Mouse (Mus musculus): ENCODE data around the gene Dpp8. TPM values are rescaled to one million over a fixed set of nuclear protein-coding genes. Genes with fewer than 3 reads are reported as not detected.
A peak's percentile ranks its signal among the peaks of the same experiment; 100 is the strongest.
"Not testable (repeated sequence)": the region's sequence is repeated elsewhere in the genome, so short reads cannot be mapped to it uniquely, and the experiment has no call there.

Dpp8 gene
- polyA plus RNA-seq, 1 experiment from 2014 or later: 23.2 TPM

DNA sequence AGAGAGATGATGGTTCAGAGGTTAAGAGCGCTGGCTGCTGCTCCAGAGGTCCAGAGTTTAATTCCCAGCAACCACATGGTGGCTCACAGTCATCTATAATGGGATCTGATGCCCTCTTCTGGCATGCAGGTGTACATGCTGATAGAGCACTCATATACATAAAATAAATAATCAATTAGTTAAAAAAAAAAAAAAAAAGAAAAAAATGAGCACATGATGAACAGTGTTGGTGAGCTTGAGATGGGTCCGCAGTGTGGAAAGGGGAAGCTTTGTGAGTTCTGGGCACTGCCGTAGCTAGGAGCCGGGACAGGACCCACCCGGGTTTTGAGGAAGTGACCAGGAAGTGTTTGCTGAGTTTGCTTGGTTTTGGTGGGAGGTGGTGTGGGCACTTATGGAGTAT, 859 bp upstream of the Dpp8 start:
- not testable (repeated sequence) for H3K36me3 ChIP-seq (ENCODE audit: insufficient read depth, low read length); H3K9ac ChIP-seq (ENCODE audit: low read depth, low read length); H3K27me3 ChIP-seq (ENCODE audit: insufficient read depth, low read length); H3K9me3 ChIP-seq (replicated peaks; ENCODE audit: low read length); H3K4me1 ChIP-seq (replicated peaks; ENCODE audit: insufficient read depth, low read length); H3K4me2 ChIP-seq (ENCODE audit: low read length); H3K27ac ChIP-seq; H3K4me3 ChIP-seq (replicated peaks; ENCODE audit: low read depth, low read length); ATAC-seq (replicated peaks; ENCODE audit: low FRiP score, low read depth); DNase-seq (ENCODE audit: low spot score)
- TF ChIP-seq CTCF (IDR thresholded peaks at IDR 0.05; ENCODE audit: low read depth): peak; percentile 28; the same call in 1 of the 2 replicates
- 76% methylated on average over 5 of the region's 5 CpGs for WGBS

GRCm38 (mm10) chr9:65031894-65032268, 333 bp upstream of the Dpp8 start:
- no peak for DNase-seq (ENCODE audit: low spot score)
- peak overlapping the region; percentile 44; the same call in 1 of the 2 replicates for H3K27ac ChIP-seq
- H3K4me3 ChIP-seq (replicated peaks; ENCODE audit: low read depth, low read length): peak overlapping the region; percentile 79; the same call in 1 of the 2 replicates
- no peak for TF ChIP-seq CTCF (IDR thresholded peaks at IDR 0.05; ENCODE audit: low read depth)
- ATAC-seq (replicated peaks; ENCODE audit: low FRiP score, low read depth): no peak
- H3K27me3 ChIP-seq (ENCODE audit: insufficient read depth, low read length): no peaks in the 10 kb centered on the region
- H3K4me2 ChIP-seq (ENCODE audit: low read length): peak overlapping the region; percentile 30
- peak overlapping the region; percentile 2; the same call in 1 of the 2 replicates for H3K9ac ChIP-seq (ENCODE audit: low read depth, low read length)
- WGBS: 33% methylated on average over 4 of the region's 4 CpGs
- no peaks in the 10 kb centered on the region for H3K36me3 ChIP-seq (ENCODE audit: insufficient read depth, low read length)
- no peaks in the 10 kb centered on the region for H3K9me3 ChIP-seq (replicated peaks; ENCODE audit: low read length)
- peaks cover 5% of the 10 kb centered on the region; the same call in 1 of the 2 replicates for H3K4me1 ChIP-seq (replicated peaks; ENCODE audit: insufficient read depth, low read length)

DNA sequence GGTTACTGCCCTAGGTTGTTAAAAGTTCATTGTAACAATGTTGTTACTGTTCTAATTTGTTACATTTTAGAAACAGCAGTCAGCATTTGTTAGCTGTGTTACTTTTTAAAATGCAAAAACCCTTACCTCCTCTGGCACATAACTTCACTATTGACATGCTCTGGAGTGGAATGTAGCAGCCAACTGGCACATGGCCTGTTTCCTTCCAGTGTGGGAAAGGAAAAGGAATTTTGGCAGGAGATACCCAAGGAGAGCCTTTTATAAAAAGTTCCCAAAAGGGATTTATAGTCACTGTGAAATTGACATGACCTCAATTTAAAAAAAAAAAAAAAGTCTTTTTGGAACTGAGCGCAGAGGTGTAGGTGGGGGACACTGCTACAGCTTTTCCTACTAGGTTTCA, 4.2 kb downstream of the Dpp8 start:
- Histone ChIP-seq H3K4me2 (ENCODE audit: low read length) (no peak overlapping the region), H3K27ac (no peak overlapping the region), H3K9me3 (replicated peaks; ENCODE audit: low read length) (no peaks in the 10 kb centered on the region), H3K9ac (ENCODE audit: low read depth, low read length) (no peak overlapping the region), H3K4me3 (replicated peaks; ENCODE audit: low read depth, low read length) (no peak overlapping the region), H3K36me3 (ENCODE audit: insufficient read depth, low read length) (peaks cover 23% of the 10 kb centered on the region), H3K4me1 (replicated peaks; ENCODE audit: insufficient read depth, low read length) (peaks cover 5% of the 10 kb centered on the region; the same call in 1 of the 2 replicates), H3K27me3 (ENCODE audit: insufficient read depth, low read length) (no peaks in the 10 kb centered on the region)
- ATAC-seq (replicated peaks; ENCODE audit: low FRiP score, low read depth) (no peak), DNase-seq (ENCODE audit: low spot score) (no peak)
- TF ChIP-seq CTCF (IDR thresholded peaks at IDR 0.05; ENCODE audit: low read depth): no peak
- 85% methylated on average over 1 of the region's 1 CpGs for WGBS

DNA sequence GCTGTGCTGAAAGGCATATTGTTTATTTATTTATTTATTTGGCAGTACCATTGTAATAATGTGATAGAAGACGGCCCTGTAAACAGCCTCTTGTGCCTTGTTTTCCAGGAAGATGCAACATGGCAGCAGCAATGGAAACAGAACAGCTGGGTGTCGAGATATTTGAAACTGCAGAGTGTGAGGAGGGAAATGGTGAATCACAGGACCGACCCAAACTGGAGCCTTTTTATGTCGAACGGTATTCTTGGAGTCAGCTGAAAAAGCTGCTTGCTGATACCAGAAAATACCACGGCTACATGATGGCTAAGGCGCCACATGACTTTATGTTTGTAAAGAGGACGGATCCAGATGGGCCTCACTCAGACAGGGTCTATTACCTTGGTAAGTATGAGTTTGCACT, 4.6 kb downstream of the Dpp8 start:
- ATAC-seq (replicated peaks; ENCODE audit: low FRiP score, low read depth) (no peak), DNase-seq (ENCODE audit: low spot score) (no peak)
- H3K9ac ChIP-seq (ENCODE audit: low read depth, low read length): no peak overlapping the region
- peaks cover 27% of the 10 kb centered on the region for H3K36me3 ChIP-seq (ENCODE audit: insufficient read depth, low read length)
- H3K27ac ChIP-seq: no peak overlapping the region
- peaks cover 5% of the 10 kb centered on the region; the same call in 1 of the 2 replicates for H3K4me1 ChIP-seq (replicated peaks; ENCODE audit: insufficient read depth, low read length)
- H3K4me2 ChIP-seq (ENCODE audit: low read length): no peak overlapping the region
- H3K27me3 ChIP-seq (ENCODE audit: insufficient read depth, low read length): no peaks in the 10 kb centered on the region
- TF ChIP-seq CTCF (IDR thresholded peaks at IDR 0.05; ENCODE audit: low read depth): no peak
- WGBS: 85% methylated on average over 8 of the region's 8 CpGs
- H3K9me3 ChIP-seq (replicated peaks; ENCODE audit: low read length): no peaks in the 10 kb centered on the region
- H3K4me3 ChIP-seq (replicated peaks; ENCODE audit: low read depth, low read length): no peak overlapping the region

DNA sequence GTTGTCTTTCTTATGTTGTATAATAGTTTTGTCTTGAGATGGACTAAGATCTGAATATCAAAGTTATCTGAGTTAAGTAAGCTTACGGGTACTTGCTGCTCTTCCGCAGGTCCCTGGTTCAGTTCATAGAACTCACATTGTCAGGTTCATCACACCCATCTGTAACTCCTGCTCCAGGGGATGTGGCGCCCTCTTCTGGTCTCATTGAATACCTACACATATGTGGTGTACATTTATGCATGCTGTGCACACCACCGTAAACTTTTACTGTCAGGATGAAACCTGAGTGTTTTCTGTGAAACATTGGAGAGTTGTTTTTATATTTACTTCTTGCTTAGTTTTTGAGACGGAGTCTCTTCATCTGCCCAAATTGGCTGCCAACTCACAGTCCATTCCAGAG, 9.2 kb downstream of the Dpp8 start:
- peak; percentile 52 for TF ChIP-seq CTCF (IDR thresholded peaks at IDR 0.05; ENCODE audit: low read depth)

GRCm38 (mm10) chr9:65046993-65047392, 14.8 kb downstream of the Dpp8 start:
- no peak overlapping the region for H3K9ac ChIP-seq (ENCODE audit: low read depth, low read length)
- DNase-seq (ENCODE audit: low spot score) (no peak), ATAC-seq (replicated peaks; ENCODE audit: low FRiP score, low read depth) (no peak)
- no peak overlapping the region for H3K4me2 ChIP-seq (ENCODE audit: low read length)
- 81% methylated on average over 1 of the region's 1 CpGs for WGBS
- H3K27me3 ChIP-seq (ENCODE audit: insufficient read depth, low read length): no peaks in the 10 kb centered on the region
- no peak overlapping the region for H3K4me3 ChIP-seq (replicated peaks; ENCODE audit: low read depth, low read length)
- H3K4me1 ChIP-seq (replicated peaks; ENCODE audit: insufficient read depth, low read length): no peaks in the 10 kb centered on the region
- peaks cover 61% of the 10 kb centered on the region for H3K36me3 ChIP-seq (ENCODE audit: insufficient read depth, low read length)
- no peak overlapping the region for H3K27ac ChIP-seq
- no peaks in the 10 kb centered on the region for H3K9me3 ChIP-seq (replicated peaks; ENCODE audit: low read length)
- no peak for TF ChIP-seq CTCF (IDR thresholded peaks at IDR 0.05; ENCODE audit: low read depth)

More for the DNA sequence above, 9.2 kb downstream of the Dpp8 start:
- Histone ChIP-seq H3K9ac (ENCODE audit: low read depth, low read length) (no peak overlapping the region), H3K27ac (no peak overlapping the region), H3K9me3 (replicated peaks; ENCODE audit: low read length) (no peaks in the 10 kb centered on the region), H3K4me2 (ENCODE audit: low read length) (no peak overlapping the region), H3K36me3 (ENCODE audit: insufficient read depth, low read length) (peaks cover 48% of the 10 kb centered on the region), H3K27me3 (ENCODE audit: insufficient read depth, low read length) (no peaks in the 10 kb centered on the region), H3K4me1 (replicated peaks; ENCODE audit: insufficient read depth, low read length) (no peaks in the 10 kb centered on the region), H3K4me3 (replicated peaks; ENCODE audit: low read depth, low read length) (no peak overlapping the region)
- DNase-seq (ENCODE audit: low spot score) (no peak), ATAC-seq (replicated peaks; ENCODE audit: low FRiP score, low read depth) (no peak)
- 97% methylated on average over 5 of the region's 5 CpGs for WGBS

DNA sequence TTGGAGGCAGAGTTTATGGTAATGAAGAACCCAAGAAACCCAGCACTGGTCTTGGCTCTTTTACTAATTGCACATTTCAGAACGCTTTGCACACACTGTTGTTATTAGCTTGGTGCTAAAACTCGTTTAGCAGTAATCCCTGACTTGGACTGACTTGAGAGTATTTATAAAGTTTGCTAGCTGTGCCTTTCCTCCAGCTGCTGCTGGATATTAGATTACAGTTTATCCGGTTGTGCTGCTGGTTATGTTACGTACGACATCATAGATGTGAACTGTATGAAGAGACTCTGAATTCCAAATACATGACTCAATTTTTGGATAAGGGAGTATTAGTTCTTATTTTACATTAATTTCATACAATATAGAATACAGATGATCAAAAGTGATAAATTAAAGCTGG, 17.2 kb downstream of the Dpp8 start:
- WGBS: 70% methylated on average over 5 of the region's 5 CpGs
- DNase-seq (ENCODE audit: low spot score): no peak

More for the DNA sequence above, 17.2 kb downstream of the Dpp8 start:
- Histone ChIP-seq H3K36me3 (ENCODE audit: insufficient read depth, low read length) (peaks cover 61% of the 10 kb centered on the region), H3K4me2 (ENCODE audit: low read length) (no peak overlapping the region), H3K27ac (no peak overlapping the region), H3K9me3 (replicated peaks; ENCODE audit: low read length) (no peaks in the 10 kb centered on the region), H3K9ac (ENCODE audit: low read depth, low read length) (no peak overlapping the region), H3K4me1 (replicated peaks; ENCODE audit: insufficient read depth, low read length) (no peaks in the 10 kb centered on the region), H3K27me3 (ENCODE audit: insufficient read depth, low read length) (no peaks in the 10 kb centered on the region), H3K4me3 (replicated peaks; ENCODE audit: low read depth, low read length) (no peak overlapping the region)
- no peak for ATAC-seq (replicated peaks; ENCODE audit: low FRiP score, low read depth)
- no peak for TF ChIP-seq CTCF (IDR thresholded peaks at IDR 0.05; ENCODE audit: low read depth)
